Mouse (Mus musculus) brain, embryonic 14.5 days (tissue): ENCODE measurements around the gene Sgip1.

Source experiments
- CTCF ChIP-seq: fragments of 200-500 bp; IDR thresholded peaks from 2 replicates; pipeline ENCODE4 v1.5.1; 2012; ENCODE audit warnings: inconsistent platforms, mild to moderate bottlenecking, moderate library complexity, borderline replicate concordance; ENCODE audit not compliant: insufficient read depth, insufficient read length; ENCODE audit errors: extremely low read depth
- POLR2A ChIP-seq: fragments of 200-500 bp; IDR thresholded peaks from 2 replicates; pipeline ENCODE4 v1.6.1; 2012; ENCODE audit warnings: mild to moderate bottlenecking, inconsistent platforms, borderline replicate concordance; ENCODE audit not compliant: poor library complexity, insufficient read depth, insufficient read length, severe bottlenecking; ENCODE audit errors: extremely low read depth

GRCm38 (mm10) chr4:102907843-102908427, 166.8 kb downstream of the Sgip1 start:
- TF ChIP-seq CTCF (no peak), POLR2A (no peak)
